Mouse (Mus musculus): ENCODE data around the gene Uba6. TPM values are rescaled to one million over a fixed set of nuclear protein-coding genes. Genes with fewer than 3 reads are reported as not detected.

Uba6 gene
- total and polyA plus RNA-seq, 3 experiments: 15.2 to 27.3 (median 15.6) TPM

GRCm38 (mm10) chr5:86111074-86111473 is 61.5 kb downstream of the Uba6 start:
- in situ Hi-C loops (cut with MboI; ENCODE audit: low pct_ligation_motif_present, low pct_unique_long_range_greater_than_20kb, low sequenced_read_pairs) (no loop called here), dilution Hi-C loops (cut with MboI; ENCODE audit: extremely low pct_ligation_motif_present, extremely low pct_unique_long_range_greater_than_20kb, low sequenced_read_pairs) (no loop called here)
- Histone ChIP-seq H3K79me2 (replicated peaks; ENCODE audit: control insufficient read depth, extremely low read depth, insufficient read depth, poor library complexity, severe bottlenecking) (no peaks in the 10 kb centered on the region), H3K9me3 (replicated peaks; ENCODE audit: low read length) (no peaks in the 10 kb centered on the region), H3K9ac (ENCODE audit: insufficient read depth, low read depth) (no peak overlapping the region), H3K36me3 (replicated peaks in 1 of 2; ENCODE audit: control insufficient read depth in 1 of 2, insufficient read depth in 1 of 2, low read length in 1 of 2) (peaks cover 12 to 41% of the 10 kb centered on the region in 2 experiments), H3K4me2 (ENCODE audit: insufficient read depth, low read depth, poor library complexity, severe bottlenecking) (no peak overlapping the region), H3K27ac (ENCODE audit: insufficient read depth, low read depth) (no peak overlapping the region), H3K4me3 (replicated peaks in 1 of 3; ENCODE audit: low read depth in 2 of 3, low read length in 2 of 3, poor library complexity in 1 of 3) (no peak overlapping the region), H3K4me1 (ENCODE audit: control insufficient read depth in 1 of 2, insufficient read depth in 2 of 2) (no peaks in the 10 kb centered on the region), H3K27me3 (replicated peaks) (no peaks in the 10 kb centered on the region)
- DNase-seq (ENCODE audit: extremely low read depth): no peak
- TF ChIP-seq JUND (conservative IDR thresholded peaks at IDR 0.05; ENCODE audit: low read depth, low read length) (no peak), ELF1 (IDR thresholded peaks at IDR 0.05; ENCODE audit: low read depth, low read length) (no peak), ZKSCAN1 (IDR thresholded peaks at IDR 0.05; ENCODE audit: borderline replicate concordance, low read depth, low read length) (no peak), BHLHE40 (IDR thresholded peaks at IDR 0.05; ENCODE audit: low read depth, low read length) (no peak), ETS1 (conservative IDR thresholded peaks at IDR 0.05; ENCODE audit: low read depth, low read length) (no peak), UBTF (IDR thresholded peaks at IDR 0.05; ENCODE audit: low read depth, low read length) (no peak), MAX (IDR thresholded peaks at IDR 0.05; ENCODE audit: low read length) (no peak), SMC3 (IDR thresholded peaks at IDR 0.05; ENCODE audit: low read depth, low read length) (no peak), JUN (IDR thresholded peaks at IDR 0.05; ENCODE audit: insufficient read depth, low read depth, low read length) (no peak), RAD21 (IDR thresholded peaks at IDR 0.05; ENCODE audit: low read depth, low read length) (no peak), ZMIZ1 (IDR thresholded peaks at IDR 0.05; ENCODE audit: low read depth, low read length) (no peak), MAZ (IDR thresholded peaks at IDR 0.05; ENCODE audit: low read depth, low read length) (no peak), TCF12 (IDR thresholded peaks at IDR 0.05; ENCODE audit: low read depth, low read length) (no peak), USF2 (conservative IDR thresholded peaks at IDR 0.05; ENCODE audit: low read depth, low read length) (no peak), NELFE (IDR thresholded peaks at IDR 0.05; ENCODE audit: low read depth, low read length) (no peak)

- H3K79me2 ChIP-seq (replicated peaks; ENCODE audit: control insufficient read depth, extremely low read depth, insufficient read depth, poor library complexity, severe bottlenecking): no peaks in the 10 kb centered on the region
- TF ChIP-seq MAZ (IDR thresholded peaks at IDR 0.05; ENCODE audit: low read depth, low read length) (no peak), ELF1 (IDR thresholded peaks at IDR 0.05; ENCODE audit: low read depth, low read length) (no peak), MYC (IDR thresholded peaks at IDR 0.05; ENCODE audit: low read depth, low read length) (no peak), CHD2 (IDR thresholded peaks at IDR 0.05; ENCODE audit: low read length) (no peak), HCFC1 (IDR thresholded peaks at IDR 0.05; ENCODE audit: low read depth, low read length) (no peak), SMC3 (IDR thresholded peaks at IDR 0.05; ENCODE audit: low read depth, low read length) (no peak), GABPA (IDR thresholded peaks at IDR 0.05; ENCODE audit: insufficient replicate concordance, low read depth, low read length) (no peak), TCF12 (IDR thresholded peaks at IDR 0.05; ENCODE audit: low read depth, low read length) (no peak), RAD21 (IDR thresholded peaks at IDR 0.05; ENCODE audit: low read depth, low read length) (no peak), UBTF (IDR thresholded peaks at IDR 0.05; ENCODE audit: low read depth, low read length) (no peak), SIN3A (IDR thresholded peaks at IDR 0.05; ENCODE audit: low read length) (no peak), MXI1 (IDR thresholded peaks at IDR 0.05; ENCODE audit: low read depth, low read length) (no peak), MAX (IDR thresholded peaks at IDR 0.05; ENCODE audit: low read length) (no peak)
- no peak for DNase-seq (ENCODE audit: extremely low read depth)
- no peaks in the 10 kb centered on the region for H3K27me3 ChIP-seq (replicated peaks)
- dilution Hi-C loops (cut with MboI; ENCODE audit: extremely low pct_ligation_motif_present, extremely low pct_unique_long_range_greater_than_20kb, low sequenced_read_pairs) (no loop called here), in situ Hi-C loops (cut with MboI; ENCODE audit: low pct_ligation_motif_present, low pct_unique_long_range_greater_than_20kb, low sequenced_read_pairs) (no loop called here)
- no peaks in the 10 kb centered on the region for H3K9me3 ChIP-seq (replicated peaks; ENCODE audit: low read length)
- H3K4me2 ChIP-seq (ENCODE audit: insufficient read depth, low read depth, poor library complexity, severe bottlenecking): no peak overlapping the region
- no peak overlapping the region for H3K4me3 ChIP-seq (replicated peaks in 1 of 3; ENCODE audit: low read depth in 2 of 3, low read length in 2 of 3, poor library complexity in 1 of 3)
- H3K4me1 ChIP-seq (ENCODE audit: control insufficient read depth in 1 of 2, insufficient read depth in 2 of 2): no peaks in the 10 kb centered on the region
- H3K27ac ChIP-seq (ENCODE audit: insufficient read depth, low read depth): no peak overlapping the region
- no peak overlapping the region for H3K9ac ChIP-seq (ENCODE audit: insufficient read depth, low read depth)
- H3K36me3 ChIP-seq (replicated peaks in 1 of 2; ENCODE audit: control insufficient read depth in 1 of 2, insufficient read depth in 1 of 2, low read length in 1 of 2): peaks cover 2 to 16% of the 10 kb centered on the region in 2 experiments
Observed at GRCm38 (mm10) chr5:86106610-86107009, 66.0 kb downstream of the Uba6 start.

All from CH12.LX (cell line).